In the genomic region with DNA sequence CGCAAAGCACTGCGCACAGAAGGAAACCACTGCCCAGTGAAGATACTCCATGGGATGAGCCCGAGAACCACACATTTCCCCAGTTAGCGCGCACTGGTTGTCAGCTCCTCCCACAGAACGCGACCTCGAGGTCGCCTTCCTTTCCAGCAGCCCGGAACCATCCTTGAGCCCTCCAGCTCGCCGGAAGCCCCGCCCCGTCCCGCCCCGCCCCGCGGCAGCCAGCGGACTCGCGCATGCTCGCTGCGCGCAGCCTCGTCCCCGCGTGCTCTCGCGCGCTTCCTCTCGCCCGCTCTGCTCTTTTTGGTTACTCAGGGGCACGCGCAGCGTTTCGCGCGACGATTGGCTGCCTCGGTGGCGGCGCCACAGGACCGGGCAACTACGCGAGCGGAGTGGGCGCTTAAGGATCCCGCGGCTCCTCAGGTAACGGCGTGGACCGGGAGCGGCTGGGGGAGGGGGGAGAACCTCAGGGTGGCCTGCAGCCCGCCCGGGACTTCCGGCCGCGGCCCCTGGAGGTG, we compare ENCODE assay signal across 8 mouse cellular contexts. TPM values are rescaled to one million over a fixed set of nuclear protein-coding genes. Genes with fewer than 3 reads are reported as not detected.
DNase-seq lines count a peak whose midpoint lies in the region; ATAC-seq and TF ChIP-seq lines count a peak whose summit lies in the region.

Prps1l3 (plus strand) TSS at position 221 of the 515 bp plus-strand sequence.
Mipol1 (plus strand) TSS at position 236 of the 515 bp plus-strand sequence.

- H3K4me2 ChIP-seq in forebrain, embryonic 13.5 days = peak within 1 kb of the TSS; percentile 68
- H3K4me2 ChIP-seq in liver, postnatal 0 days (ENCODE audit: low read depth, low read length) = peak within 1 kb of the TSS; percentile 93
- H3K4me2 ChIP-seq in neural tube, embryonic 14.5 days (ENCODE audit: low read depth, low read length) = peak within 1 kb of the TSS; percentile 62

- intact Hi-C loops in heart, postnatal 10 days (cut with DNase I) = no loop called here

- DNase-seq in c-Kit-positive CD71-positive TER-119-positive erythroid progenitor cells, embryonic 14.5 days (ENCODE audit: low spot score) = peak; percentile 88
- DNase-seq in heart, postnatal 10 days = peak; percentile 91
- DNase-seq in large intestine, adult 2 months (ENCODE audit: low read depth, low spot score) = peak; percentile 78
- peak; percentile 98 for DNase-seq in liver, postnatal 0 days
- DNase-seq in testis, postnatal 10 days (ENCODE audit: low spot score) = peak; percentile 88

- no peak for TF ChIP-seq EP300 in liver, postnatal 0 days (IDR thresholded peaks at IDR 0.05; ENCODE audit: low read depth)

- peak within 1 kb of the TSS; percentile 78 for H3K9ac ChIP-seq in forebrain, embryonic 13.5 days
- H3K9ac ChIP-seq in liver, postnatal 0 days (replicated peaks) = peak within 1 kb of the TSS; percentile 69
- H3K9ac ChIP-seq in neural tube, embryonic 14.5 days (replicated peaks; ENCODE audit: low read depth, low read length) = peak within 1 kb of the TSS; percentile 74

- peak within 1 kb of the TSS; percentile 92 for H3K4me3 ChIP-seq in E14TG2a.4 (replicated peaks; ENCODE audit: low read length)
- peak within 1 kb of the TSS; percentile 81 for H3K4me3 ChIP-seq in forebrain, embryonic 13.5 days
- H3K4me3 ChIP-seq in liver, postnatal 0 days (ENCODE audit: low read depth, low read length) = peak within 1 kb of the TSS; percentile 67
- peak within 1 kb of the TSS; percentile 81 for H3K4me3 ChIP-seq in neural tube, embryonic 14.5 days (ENCODE audit: low read depth, low read length)

- H3K27me3 ChIP-seq in E14TG2a.4 (ENCODE audit: insufficient read depth, low read length) = no peaks in the 10 kb centered on the region
- H3K27me3 ChIP-seq in forebrain, embryonic 13.5 days = no peaks in the 10 kb centered on the region
- H3K27me3 ChIP-seq in liver, postnatal 0 days (ENCODE audit: insufficient read depth, low read length) = no peaks in the 10 kb centered on the region
- H3K27me3 ChIP-seq in neural tube, embryonic 14.5 days (ENCODE audit: control insufficient read depth, insufficient read depth, low read length) = no peaks in the 10 kb centered on the region

- peak; percentile 97 for ATAC-seq in forebrain, embryonic 13.5 days
- peak; percentile 99 for ATAC-seq in liver, postnatal 0 days
- ATAC-seq in neural tube, embryonic 14.5 days (ENCODE audit: low read depth) = peak; percentile 98

- WGBS in forebrain, embryonic 13.5 days = 1% methylated on average over 44 of the region's 58 CpGs
- WGBS in large intestine, adult 2 months = 1% methylated on average over 58 of the region's 58 CpGs
- WGBS in liver, postnatal 0 days (ENCODE audit: insufficient replicate concordance) = 1% methylated on average over 58 of the region's 58 CpGs
- under 1% methylated on average over 58 of the region's 58 CpGs for WGBS in neural tube, embryonic 14.5 days

- H3K36me3 ChIP-seq in E14TG2a.4 (ENCODE audit: insufficient read depth, low read length) = peaks cover 21% of the 10 kb centered on the region
- no peaks in the 10 kb centered on the region for H3K36me3 ChIP-seq in forebrain, embryonic 13.5 days (ENCODE audit: poor library complexity, severe bottlenecking)
- no peaks in the 10 kb centered on the region; the same call in 1 of the 2 replicates for H3K36me3 ChIP-seq in liver, postnatal 0 days (replicated peaks; ENCODE audit: insufficient read depth, low read length)
- no peaks in the 10 kb centered on the region for H3K36me3 ChIP-seq in neural tube, embryonic 14.5 days (ENCODE audit: control insufficient read depth, insufficient read depth, low read length)

- peaks cover 54% of the 10 kb centered on the region for H3K4me1 ChIP-seq in E14TG2a.4 (replicated peaks; ENCODE audit: low read depth, low read length)
- H3K4me1 ChIP-seq in forebrain, embryonic 13.5 days = peaks cover 8% of the 10 kb centered on the region
- peaks cover 14% of the 10 kb centered on the region for H3K4me1 ChIP-seq in liver, postnatal 0 days (ENCODE audit: insufficient read depth)
- H3K4me1 ChIP-seq in neural tube, embryonic 14.5 days (ENCODE audit: control insufficient read depth, insufficient read depth, low read length) = no peaks in the 10 kb centered on the region

- H3K9me3 ChIP-seq in E14TG2a.4 (ENCODE audit: low read length) = no peaks in the 10 kb centered on the region
- no peaks in the 10 kb centered on the region for H3K9me3 ChIP-seq in forebrain, embryonic 13.5 days (replicated peaks)
- no peaks in the 10 kb centered on the region for H3K9me3 ChIP-seq in liver, postnatal 0 days (ENCODE audit: low read length)
- H3K9me3 ChIP-seq in neural tube, embryonic 14.5 days (ENCODE audit: control insufficient read depth, low read length) = no peaks in the 10 kb centered on the region

- H3K27ac ChIP-seq in forebrain, embryonic 13.5 days = peak within 1 kb of the TSS; percentile 81
- peak within 1 kb of the TSS; percentile 89 for H3K27ac ChIP-seq in liver, postnatal 0 days (ENCODE audit: low read depth)
- H3K27ac ChIP-seq in neural tube, embryonic 14.5 days (ENCODE audit: low read depth, low read length) = peak within 1 kb of the TSS; percentile 74

- TF ChIP-seq CTCF in E14TG2a.4 (conservative IDR thresholded peaks at IDR 0.05; ENCODE audit: low read length) = no peak
- peak; percentile 11; the same call in 1 of the 2 replicates for TF ChIP-seq CTCF in liver, postnatal 0 days (IDR thresholded peaks at IDR 0.05; ENCODE audit: low read depth)

RNA-seq across cellular contexts. Expression of gene Prps1l3, which starts in this region (rescaled TPM):
- polyA plus RNA-seq in forebrain, embryonic 13.5 days (2015; fragmentation: Nextera tagmentation; extraction: Ambion mirVana) = 51.7 and 56.0 TPM in 2 replicates
- 10 to 100 TPM; 17.8 to 22.8 TPM for total RNA-seq in heart, postnatal 10 days (2021)
- 8.1 and 10.5 TPM in 2 replicates for polyA plus RNA-seq in large intestine, adult 2 months (2012; rRNA removed)
- polyA plus RNA-seq in liver, postnatal 0 days (2015; fragmentation: Nextera tagmentation; extraction: Ambion mirVana) = 20.8 and 22.8 TPM in 2 replicates
- 22.2 and 27.4 TPM in 2 replicates for polyA plus RNA-seq in neural tube, embryonic 14.5 days (2014; fragmentation: Nextera tagmentation; extraction: Ambion mirVana)

RNA-seq across cellular contexts. Expression of gene Mipol1, which starts in this region (rescaled TPM):
- polyA plus RNA-seq in forebrain, embryonic 13.5 days (2015; fragmentation: Nextera tagmentation; extraction: Ambion mirVana) = 6.1 and 7.6 TPM in 2 replicates
- total RNA-seq in heart, postnatal 10 days (2021) = 1 to 10 TPM; 6.5 to 7.6 TPM
- polyA plus RNA-seq in large intestine, adult 2 months (2012; rRNA removed) = 0.38 and 0.73 TPM in 2 replicates
- 2.1 and 2.8 TPM in 2 replicates for polyA plus RNA-seq in liver, postnatal 0 days (2015; fragmentation: Nextera tagmentation; extraction: Ambion mirVana)
- 5.1 TPM in 2 replicates for polyA plus RNA-seq in neural tube, embryonic 14.5 days (2014; fragmentation: Nextera tagmentation; extraction: Ambion mirVana)

Comparison
In these comparisons a context has a peak if more than half of its experiments do, and no peak if none do; other contexts are left out.
1. Peak in every context shown above with its lines: DNase-seq, ATAC-seq, H3K4me3 ChIP-seq and H3K27ac ChIP-seq.